Mouse (Mus musculus): ENCODE results near the gene Dgki. TPM values are rescaled to one million over a fixed set of nuclear protein-coding genes. Genes with fewer than 3 reads are reported as not detected.

The Dgki gene
- 7.2 and 7.5 TPM in 2 replicates for polyA plus RNA-seq (2012; rRNA removed)

- DNase-seq: peak; percentile 87 to 88
- TF ChIP-seq POLR2A (IDR thresholded peaks at IDR 0.05; ENCODE audit: borderline replicate concordance, insufficient read depth, low read length) (peak; percentile 67; the same call in 1 of the 2 replicates), CTCF (IDR thresholded peaks at IDR 0.05; ENCODE audit: borderline replicate concordance, insufficient read depth, low read depth, low read length) (no peak)
- Histone ChIP-seq H3K4me3 (replicated peaks; ENCODE audit: insufficient read depth, low read depth, low read length) (peak within 1 kb of the TSS; percentile 87), H3K4me1 (ENCODE audit: control insufficient read depth, insufficient read depth, low read length) (peaks cover 13% of the 10 kb centered on the region; the same call in 1 of the 2 replicates), H3K27me3 (ENCODE audit: control insufficient read depth, insufficient read depth, low read length) (no peaks in the 10 kb centered on the region), H3K27ac (ENCODE audit: insufficient read depth, low read length) (peak within 1 kb of the TSS; percentile 40)
- under 1% methylated on average over 64 of the region's 65 CpGs for WGBS
These were observed at the start of gene Dgki for GRCm38 (mm10) chr6:37299562-37300390. TSS of gene Dgki (minus strand) at chr6:37300184.

- no peak for TF ChIP-seq POLR2A (IDR thresholded peaks at IDR 0.05; ENCODE audit: borderline replicate concordance, insufficient read depth, low read length)
- no peak for TF ChIP-seq CTCF (IDR thresholded peaks at IDR 0.05; ENCODE audit: borderline replicate concordance, insufficient read depth, low read depth, low read length)
- no peak overlapping the region; the same call in 1 of the 2 replicates for H3K27ac ChIP-seq (ENCODE audit: insufficient read depth, low read length)
- H3K4me3 ChIP-seq (replicated peaks; ENCODE audit: insufficient read depth, low read depth, low read length): no peak overlapping the region
- peaks cover 3% of the 10 kb centered on the region; the same call in 1 of the 2 replicates for H3K4me1 ChIP-seq (ENCODE audit: control insufficient read depth, insufficient read depth, low read length)
- WGBS: 62% methylated on average over 5 of the region's 5 CpGs
- no peaks in the 10 kb centered on the region for H3K27me3 ChIP-seq (ENCODE audit: control insufficient read depth, insufficient read depth, low read length)
- no peak for DNase-seq
These were observed 47.6 kb upstream of the Dgki start for GRCm38 (mm10) chr6:37347606-37348005.

- TF ChIP-seq CTCF (IDR thresholded peaks at IDR 0.05; ENCODE audit: borderline replicate concordance, insufficient read depth, low read depth, low read length): no peak
- no peak for TF ChIP-seq POLR2A (IDR thresholded peaks at IDR 0.05; ENCODE audit: borderline replicate concordance, insufficient read depth, low read length)
- no peaks in the 10 kb centered on the region for H3K27me3 ChIP-seq (ENCODE audit: control insufficient read depth, insufficient read depth, low read length)
- 83% methylated on average over 5 of the region's 5 CpGs for WGBS
- no peak overlapping the region for H3K27ac ChIP-seq (ENCODE audit: insufficient read depth, low read length)
- DNase-seq: no peak
- no peaks in the 10 kb centered on the region for H3K4me1 ChIP-seq (ENCODE audit: control insufficient read depth, insufficient read depth, low read length)
- no peak overlapping the region for H3K4me3 ChIP-seq (replicated peaks; ENCODE audit: insufficient read depth, low read depth, low read length)
These were observed 38.1 kb upstream of the Dgki start for GRCm38 (mm10) chr6:37338055-37338454.

- no peak for TF ChIP-seq POLR2A (IDR thresholded peaks at IDR 0.05; ENCODE audit: borderline replicate concordance, insufficient read depth, low read length)
- no peak for TF ChIP-seq CTCF (IDR thresholded peaks at IDR 0.05; ENCODE audit: borderline replicate concordance, insufficient read depth, low read depth, low read length)
These were observed 36.9 kb upstream of the Dgki start for GRCm38 (mm10) chr6:37336831-37337260.

GRCm38 (mm10) chr6:37336381-37336780 is 36.4 kb upstream of the Dgki start:
- no peaks in the 10 kb centered on the region for H3K27me3 ChIP-seq (ENCODE audit: control insufficient read depth, insufficient read depth, low read length)
- H3K27ac ChIP-seq (ENCODE audit: insufficient read depth, low read length): no peak overlapping the region
- H3K4me1 ChIP-seq (ENCODE audit: control insufficient read depth, insufficient read depth, low read length): no peaks in the 10 kb centered on the region
- TF ChIP-seq POLR2A (IDR thresholded peaks at IDR 0.05; ENCODE audit: borderline replicate concordance, insufficient read depth, low read length): no peak
- no peak for TF ChIP-seq CTCF (IDR thresholded peaks at IDR 0.05; ENCODE audit: borderline replicate concordance, insufficient read depth, low read depth, low read length)
- H3K4me3 ChIP-seq (replicated peaks; ENCODE audit: insufficient read depth, low read depth, low read length): no peak overlapping the region
- DNase-seq: no peak
- 30% methylated on average over 7 of the region's 7 CpGs for WGBS

More at GRCm38 (mm10) chr6:37336831-37337260, 36.9 kb upstream of the Dgki start:
- no peak for DNase-seq
- no peak overlapping the region for H3K27ac ChIP-seq (ENCODE audit: insufficient read depth, low read length)
- no peaks in the 10 kb centered on the region for H3K4me1 ChIP-seq (ENCODE audit: control insufficient read depth, insufficient read depth, low read length)
- no peak overlapping the region for H3K4me3 ChIP-seq (replicated peaks; ENCODE audit: insufficient read depth, low read depth, low read length)
- WGBS: 32% methylated on average over 5 of the region's 5 CpGs
- H3K27me3 ChIP-seq (ENCODE audit: control insufficient read depth, insufficient read depth, low read length): no peaks in the 10 kb centered on the region

- no peaks in the 10 kb centered on the region for H3K27me3 ChIP-seq (ENCODE audit: control insufficient read depth, insufficient read depth, low read length)
- no peaks in the 10 kb centered on the region for H3K4me1 ChIP-seq (ENCODE audit: control insufficient read depth, insufficient read depth, low read length)
- TF ChIP-seq CTCF (IDR thresholded peaks at IDR 0.05; ENCODE audit: borderline replicate concordance, insufficient read depth, low read depth, low read length): no peak
- no peak for TF ChIP-seq POLR2A (IDR thresholded peaks at IDR 0.05; ENCODE audit: borderline replicate concordance, insufficient read depth, low read length)
- 81% methylated on average over 10 of the region's 10 CpGs for WGBS
- no peak for DNase-seq
- H3K4me3 ChIP-seq (replicated peaks; ENCODE audit: insufficient read depth, low read depth, low read length): no peak overlapping the region
- H3K27ac ChIP-seq (ENCODE audit: insufficient read depth, low read length): no peak overlapping the region
These were observed 32.9 kb upstream of the Dgki start for GRCm38 (mm10) chr6:37332846-37333245.

GRCm38 (mm10) chr6:37329901-37330864 is 30.2 kb upstream of the Dgki start:
- no peak for DNase-seq
- TF ChIP-seq CTCF (IDR thresholded peaks at IDR 0.05; ENCODE audit: borderline replicate concordance, insufficient read depth, low read depth, low read length): no peak
- TF ChIP-seq POLR2A (IDR thresholded peaks at IDR 0.05; ENCODE audit: borderline replicate concordance, insufficient read depth, low read length): no peak
- 55% methylated on average over 5 of the region's 5 CpGs for WGBS
- Histone ChIP-seq H3K27me3 (ENCODE audit: control insufficient read depth, insufficient read depth, low read length) (no peaks in the 10 kb centered on the region), H3K4me1 (ENCODE audit: control insufficient read depth, insufficient read depth, low read length) (0 out of 2 replicates have a peak, but pooled peaks cover 4% of the 10 kb centered on the region), H3K4me3 (replicated peaks; ENCODE audit: insufficient read depth, low read depth, low read length) (no peak overlapping the region), H3K27ac (ENCODE audit: insufficient read depth, low read length) (no peak overlapping the region)

Measured in cerebellum, adult 2 months (tissue).